Mouse (Mus musculus) stomach, postnatal 0 days (tissue): ENCODE data around the gene Ubr2. TPM values are rescaled to one million over a fixed set of nuclear protein-coding genes. Genes with fewer than 3 reads are reported as not detected.

Source experiments
- ATAC-seq: fragments of 200-750 bp; cut with Nextera tagmentation; 2 replicates; pipeline ENCODE4 v1.8.0; 2017; ENCODE audit not compliant: low FRiP score, low TSS enrichment
- DNase-seq: peaks from one replicate; pipeline ENCODE4 v3.0.0-alpha.2; 2016; ENCODE audit warnings: low spot score
- H3K27ac ChIP-seq: fragments of 300-500 bp; sonication (generic); replicated peaks from 2 replicates; pipeline ENCODE4 v1.5.1; 2014; ENCODE audit warnings: mild to moderate bottlenecking, control low read depth
- H3K27me3 ChIP-seq: fragments of 300-500 bp; sonication (generic); 2 replicates; pipeline ENCODE4 v1.6.1; 2014; ENCODE audit warnings: low read length; ENCODE audit not compliant: control insufficient read depth, insufficient read depth
- H3K36me3 ChIP-seq: fragments of 300-500 bp; sonication (generic); 2 replicates; pipeline ENCODE4 v1.6.1; 2014; ENCODE audit warnings: low read length, mixed read lengths; ENCODE audit not compliant: control insufficient read depth, insufficient read depth
- H3K4me1 ChIP-seq: fragments of 300-500 bp; sonication (generic); replicated peaks from 2 replicates; pipeline ENCODE4 v1.6.1; 2014; ENCODE audit warnings: antibody characterized with exemption; ENCODE audit not compliant: control insufficient read depth, insufficient read depth
- H3K4me2 ChIP-seq: fragments of 300-500 bp; sonication (generic); replicated peaks from 2 replicates; pipeline ENCODE4 v1.6.1; 2014; ENCODE audit warnings: low read depth, mild to moderate bottlenecking, control low read depth, moderate library complexity
- H3K4me3 ChIP-seq: fragments of 300-500 bp; sonication (generic); 2 replicates; pipeline ENCODE4 v1.5.1; 2014; ENCODE audit warnings: low read depth, low read length, control low read depth
- H3K9ac ChIP-seq: fragments of 300-500 bp; sonication (generic); 2 replicates; pipeline ENCODE4 v1.6.1; 2014; ENCODE audit warnings: mild to moderate bottlenecking, low read length, control low read depth, mixed read lengths
- H3K9me3 ChIP-seq: fragments of 300-500 bp; sonication (generic); 2 replicates; pipeline ENCODE4 v1.6.1; 2016; ENCODE audit warnings: low read length; ENCODE audit not compliant: control insufficient read depth
- CTCF ChIP-seq: IDR thresholded peaks from 2 replicates; pipeline ENCODE4 v1.5.1; 2016; ENCODE audit warnings: antibody characterized with exemption, low read depth, mild to moderate bottlenecking, moderate library complexity
- EP300 ChIP-seq: optimal IDR thresholded peaks from 2 replicates; pipeline ENCODE3; 2016; ENCODE audit warnings: antibody characterized with exemption
- WGBS: fragments of 180-500 bp; shearing (Covaris S2); extraction: QIAGEN DNeasy Blood & Tissue Kit; methylation state at CpG from one replicate; pipeline ENCODE4 v1.1.7; 2014; 5-methylcytosine and 5-hydroxymethylcytosine counted together
- polyA plus RNA-seq: library from polyadenylated mRNA; unstranded; fragments of >200 nt; fragmentation: Nextera tagmentation; extraction: Ambion mirVana; gene quantifications from 2 replicates; pipeline ENCODE4 v1.2.1, GENCODE M21; 2015

The Ubr2 gene
- polyA plus RNA-seq, 1 experiment from 2014 or later: 5.9 TPM

GRCm38 (mm10) chr17:46996484-46996883 lies 13.9 kb downstream of the Ubr2 start:
- no peaks in the 10 kb centered on the region for H3K9me3 ChIP-seq
- 0 out of 2 replicates have a peak overlapping the region, but pooled peaks have one; percentile 13 for H3K27ac ChIP-seq
- H3K4me2 ChIP-seq: no peak overlapping the region
- ATAC-seq: no peak
- no peaks in the 10 kb centered on the region for H3K27me3 ChIP-seq
- WGBS: 67% methylated on average over 7 of the region's 7 CpGs
- no peak for TF ChIP-seq EP300
- TF ChIP-seq CTCF: no peak
- no peaks in the 10 kb centered on the region for H3K4me1 ChIP-seq
- H3K36me3 ChIP-seq: peaks cover 14% of the 10 kb centered on the region
- no peak for DNase-seq
- no peak overlapping the region; the same call in 1 of the 2 replicates for H3K9ac ChIP-seq
- H3K4me3 ChIP-seq: no peak overlapping the region

GRCm38 (mm10) chr17:46995621-46996020 lies 14.7 kb downstream of the Ubr2 start:
- H3K9me3 ChIP-seq: no peaks in the 10 kb centered on the region
- H3K4me2 ChIP-seq: no peak overlapping the region
- WGBS: 71% methylated on average over 3 of the region's 3 CpGs
- H3K27ac ChIP-seq: no peak overlapping the region
- TF ChIP-seq EP300 (no peak), CTCF (no peak)
- no peaks in the 10 kb centered on the region for H3K27me3 ChIP-seq
- peaks cover 16% of the 10 kb centered on the region for H3K36me3 ChIP-seq
- ATAC-seq (no peak), DNase-seq (no peak)
- no peak overlapping the region for H3K4me3 ChIP-seq
- H3K4me1 ChIP-seq: no peaks in the 10 kb centered on the region
- no peak overlapping the region for H3K9ac ChIP-seq

DNA sequence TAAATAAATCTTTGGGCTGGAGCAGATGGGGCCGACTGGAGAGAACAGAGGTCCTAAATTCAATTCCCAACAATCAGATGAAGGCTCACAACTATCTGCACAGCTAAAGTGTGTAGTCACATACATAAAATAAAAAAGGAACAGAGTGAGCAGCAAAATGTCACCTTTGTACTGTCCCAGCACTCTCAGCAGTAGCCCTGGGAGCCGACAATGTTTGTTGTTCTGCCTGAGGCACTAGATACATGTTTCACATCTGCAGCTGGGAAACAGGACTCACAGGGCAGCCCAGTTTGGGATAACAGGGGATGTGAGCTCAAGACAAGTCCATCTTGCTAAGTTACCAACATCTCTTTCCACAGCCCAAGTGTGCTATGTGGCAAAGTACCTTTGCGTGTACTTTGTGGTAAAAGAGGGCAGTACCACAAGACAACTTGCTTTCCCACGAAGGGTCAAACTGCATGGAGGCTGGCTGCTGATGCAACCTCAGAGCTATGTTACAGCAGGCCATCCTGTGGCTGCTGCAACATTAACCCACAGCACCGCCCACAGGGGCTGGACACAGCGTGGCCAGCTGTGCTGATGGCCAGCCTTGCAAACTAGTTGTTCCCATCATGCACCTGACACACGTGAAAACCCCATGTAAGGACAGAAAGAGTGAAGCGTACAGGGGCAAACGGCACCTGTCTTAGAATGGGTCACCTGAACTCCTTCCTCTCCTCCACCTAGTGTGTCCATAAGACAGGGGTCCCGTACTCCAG lies 15.5 kb downstream of the Ubr2 start:
- 69% methylated on average over 10 of the region's 10 CpGs for WGBS
- no peaks in the 10 kb centered on the region for H3K27me3 ChIP-seq
- H3K4me2 ChIP-seq: no peak overlapping the region
- TF ChIP-seq EP300: no peak
- no peak for TF ChIP-seq CTCF
- no peak overlapping the region for H3K9ac ChIP-seq
- H3K4me3 ChIP-seq: no peak overlapping the region
- H3K4me1 ChIP-seq: no peaks in the 10 kb centered on the region
- H3K9me3 ChIP-seq: no peaks in the 10 kb centered on the region
- peaks cover 12% of the 10 kb centered on the region for H3K36me3 ChIP-seq
- H3K27ac ChIP-seq: no peak overlapping the region
- DNase-seq (peak; percentile 32), ATAC-seq (peak; percentile 76)

DNA sequence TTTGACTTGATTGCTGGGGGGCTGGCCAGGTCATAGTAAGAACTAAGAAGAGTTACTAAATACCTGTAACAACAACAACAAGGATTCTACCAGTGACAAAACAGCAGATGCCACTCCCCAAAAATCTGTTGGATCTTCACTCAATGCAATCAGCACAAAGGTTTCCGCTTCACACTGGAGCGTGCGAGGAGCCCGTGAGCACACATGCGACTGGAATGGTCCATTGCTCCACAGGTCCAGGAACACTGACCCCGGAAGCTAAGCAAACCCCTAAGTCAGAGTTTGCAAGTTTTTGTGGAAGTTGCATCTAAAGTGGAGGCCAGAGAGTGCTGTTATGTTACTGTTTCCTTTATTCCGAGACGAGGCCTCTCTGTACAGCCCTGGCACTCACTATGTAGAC lies 16.7 kb downstream of the Ubr2 start:
- no peak for TF ChIP-seq EP300
- no peak for TF ChIP-seq CTCF
- 91% methylated on average over 8 of the region's 8 CpGs for WGBS
- no peak overlapping the region for H3K4me2 ChIP-seq
- no peaks in the 10 kb centered on the region for H3K27me3 ChIP-seq
- no peak overlapping the region for H3K27ac ChIP-seq
- no peaks in the 10 kb centered on the region for H3K4me1 ChIP-seq
- H3K9me3 ChIP-seq: no peaks in the 10 kb centered on the region
- H3K4me3 ChIP-seq: no peak overlapping the region
- no peak overlapping the region for H3K9ac ChIP-seq
- DNase-seq (no peak), ATAC-seq (no peak)
- peaks cover 10% of the 10 kb centered on the region for H3K36me3 ChIP-seq

DNA sequence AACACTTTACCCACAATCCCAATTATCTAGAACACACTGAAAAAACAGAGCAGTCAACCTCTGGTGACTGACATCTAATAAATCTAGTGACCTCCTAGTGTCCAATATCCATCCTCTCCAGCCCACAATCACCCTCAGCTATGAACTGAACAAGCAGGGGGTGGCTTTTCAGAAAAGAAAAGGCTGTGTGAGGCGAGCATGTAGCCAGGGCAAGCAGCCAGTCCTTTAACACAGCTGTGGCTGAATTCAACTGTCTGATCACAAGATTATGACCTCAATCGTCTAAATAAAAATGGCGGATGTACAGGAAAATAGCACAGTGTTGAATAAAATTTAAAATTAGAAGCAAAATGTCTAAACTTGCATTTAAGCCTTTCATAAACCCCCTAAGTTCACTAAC lies 22.7 kb downstream of the Ubr2 start:
- 83% methylated on average over 3 of the region's 3 CpGs for WGBS
- H3K9ac ChIP-seq: no peak overlapping the region
- no peak overlapping the region for H3K4me2 ChIP-seq
- no peak overlapping the region for H3K27ac ChIP-seq
- H3K9me3 ChIP-seq: no peaks in the 10 kb centered on the region
- peaks cover 33% of the 10 kb centered on the region for H3K36me3 ChIP-seq
- DNase-seq: no peak
- H3K27me3 ChIP-seq: no peaks in the 10 kb centered on the region
- H3K4me3 ChIP-seq: no peak overlapping the region
- ATAC-seq: no peak
- no peak for TF ChIP-seq CTCF
- TF ChIP-seq EP300: no peak
- no peaks in the 10 kb centered on the region for H3K4me1 ChIP-seq

DNA sequence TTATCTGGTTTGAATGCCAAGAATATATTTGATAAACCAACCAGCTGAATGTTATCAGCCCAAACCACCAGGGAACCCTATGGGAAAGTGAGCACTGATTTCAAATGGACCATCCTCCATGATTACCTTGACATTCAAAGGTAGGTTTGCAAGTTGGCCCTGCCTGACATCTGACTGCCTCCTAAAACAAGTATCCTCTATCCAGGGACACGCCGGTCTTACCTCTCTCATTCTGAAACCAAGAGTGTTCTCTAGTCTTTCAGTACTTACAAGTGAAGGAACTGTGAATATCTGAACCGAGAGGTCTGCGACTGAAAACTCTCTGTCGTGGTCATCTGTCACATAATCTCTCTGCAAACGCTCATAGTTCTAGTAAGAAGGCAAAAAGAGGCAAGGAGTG lies 30.3 kb downstream of the Ubr2 start:
- WGBS: 89% methylated on average over 6 of the region's 6 CpGs
- Histone ChIP-seq H3K4me2 (no peak overlapping the region), H3K4me1 (no peaks in the 10 kb centered on the region), H3K9me3 (no peaks in the 10 kb centered on the region), H3K27ac (no peak overlapping the region), H3K4me3 (no peak overlapping the region), H3K27me3 (no peaks in the 10 kb centered on the region), H3K36me3 (peaks cover 46% of the 10 kb centered on the region), H3K9ac (no peak overlapping the region)
- ATAC-seq (no peak), DNase-seq (no peak)
- no peak for TF ChIP-seq CTCF
- no peak for TF ChIP-seq EP300
